Mouse (Mus musculus) ES-Bruce4 (cell line): ENCODE measurements around the gene Eva1c.

Source experiments
- CTCF ChIP-seq: IDR thresholded peaks from one replicate; pipeline ENCODE4 v1.8.1; 2011; ENCODE audit warnings: low read depth, low read length
- EP300 ChIP-seq: IDR thresholded peaks from 2 replicates; pipeline ENCODE4 v1.6.1; 2011; ENCODE audit warnings: low read depth, low read length; ENCODE audit not compliant: insufficient read depth
- POLR2A ChIP-seq: IDR thresholded peaks from one replicate; pipeline ENCODE4 v1.8.1; 2011; ENCODE audit warnings: low read length; ENCODE audit not compliant: insufficient read depth

DNA sequence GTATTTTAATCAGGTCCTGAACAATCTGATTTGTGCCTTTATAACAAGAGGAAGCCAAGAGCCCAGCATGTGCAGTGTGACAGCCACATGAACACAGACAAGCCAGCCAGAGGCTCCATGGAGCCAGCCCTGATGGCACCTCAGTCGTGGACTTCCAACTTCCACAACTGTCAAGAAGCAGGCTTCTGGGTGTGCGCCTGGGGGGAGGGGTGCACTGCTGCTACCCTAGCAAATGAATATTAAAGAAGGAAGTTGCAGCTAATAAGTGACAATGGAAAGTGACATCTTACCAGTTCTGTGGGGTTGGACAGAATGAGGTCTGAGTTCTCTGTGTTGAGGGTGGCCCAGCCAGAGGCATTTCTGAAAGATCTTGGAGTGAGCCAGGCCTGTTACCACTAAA, 58.8 kb downstream of the Eva1c start:
- no peak for TF ChIP-seq POLR2A
- TF ChIP-seq CTCF, result no peak
- no peak for TF ChIP-seq EP300
